Mouse (Mus musculus): ENCODE results near the gene Wbp11. TPM values are rescaled to one million over a fixed set of nuclear protein-coding genes. Genes with fewer than 3 reads are reported as not detected.

Gene Wbp11
- total RNA-seq, 1 experiment from 2014 or later: 103 TPM

- no peak for ATAC-seq (ENCODE audit: extremely low read depth, insufficient number of reproducible peaks, low FRiP score, poor library complexity, severe bottlenecking)
These were observed 46.6 kb downstream of the Wbp11 start, which contains the start of gene Gucy2c for GRCm38 (mm10) chr6:136781377-136781986. Gucy2c (minus strand) TSS chr6:136781765.

GRCm38 (mm10) chr6:136776392-136776791 is 51.6 kb downstream of the Wbp11 start:
- ATAC-seq (ENCODE audit: extremely low read depth, insufficient number of reproducible peaks, low FRiP score, poor library complexity, severe bottlenecking): no peak

- no peak for ATAC-seq (ENCODE audit: extremely low read depth, insufficient number of reproducible peaks, low FRiP score, poor library complexity, severe bottlenecking)
These were observed 58.2 kb downstream of the Wbp11 start for GRCm38 (mm10) chr6:136769859-136770258.

GRCm38 (mm10) chr6:136769143-136769542 is 58.9 kb downstream of the Wbp11 start:
- ATAC-seq (ENCODE audit: extremely low read depth, insufficient number of reproducible peaks, low FRiP score, poor library complexity, severe bottlenecking): no peak

GRCm38 (mm10) chr6:136763912-136764311 is 64.1 kb downstream of the Wbp11 start:
- no peak for ATAC-seq (ENCODE audit: extremely low read depth, insufficient number of reproducible peaks, low FRiP score, poor library complexity, severe bottlenecking)

Other genes with a start within 250 kb of the Wbp11 start
- 276 and 296 TPM in 2 replicates for gene Plbd1, start 166.3 kb downstream of the Wbp11 start, total RNA-seq (2017)
- 0.23 and 0.37 TPM in 2 replicates for gene Gucy2c, start 46.5 kb downstream of the Wbp11 start, total RNA-seq (2017)
- gene Hist4h4, start 23.8 kb downstream of the Wbp11 start, total RNA-seq (2017): 22.1 and 23.3 TPM in 2 replicates
- 50.2 and 56.9 TPM in 2 replicates for gene H2afj, start 20.0 kb downstream of the Wbp11 start, total RNA-seq (2017)
- gene BC049715, start 607 bp downstream of the Wbp11 start, total RNA-seq (2017): 4.2 and 6.3 TPM in 2 replicates
- gene Smco3, start 7.2 kb upstream of the Wbp11 start, total RNA-seq (2017): 0.35 TPM in 1 of 2 replicates, not detected in the other
- 1.9 and 2.8 TPM in 2 replicates for gene Art4, start 29.5 kb upstream of the Wbp11 start, total RNA-seq (2017)
- gene Mgp, start 47.6 kb upstream of the Wbp11 start, total RNA-seq (2017): not detected in 2 replicates
- 12.0 and 12.5 TPM in 2 replicates for gene Erp27, start 93.9 kb upstream of the Wbp11 start, total RNA-seq (2017)
- 0.35 TPM in 1 of 2 replicates, not detected in the other for gene Pde6h, start 95.6 kb upstream of the Wbp11 start, total RNA-seq (2017)
- gene Arhgdib, start 113.7 kb upstream of the Wbp11 start, total RNA-seq (2017): 1,086 and 1,117 TPM in 2 replicates

All from neutrophil, adult 5-6 weeks (primary cell).